Mouse (Mus musculus) cerebellum, adult 2 months (tissue): ENCODE data around the gene Lrrc75b. TPM values are rescaled to one million over a fixed set of nuclear protein-coding genes. Genes with fewer than 3 reads are reported as not detected.

Source experiments
- DNase-seq, 2 experiments: peaks; one replicate each; pipeline ENCODE4 v3.0.0; 2021
- H3K27ac ChIP-seq: fragments of 200-500 bp; 2 replicates; pipeline ENCODE4 v1.5.1; 2012; ENCODE audit warnings: low read length, control low read depth, inconsistent platforms; ENCODE audit not compliant: insufficient read depth
- H3K27me3 ChIP-seq: fragments of 200-500 bp; 2 replicates; pipeline ENCODE4 v1.6.1; 2012; ENCODE audit warnings: inconsistent platforms, mild to moderate bottlenecking, low read length, moderate library complexity; ENCODE audit not compliant: control insufficient read depth, insufficient read depth
- H3K4me1 ChIP-seq: fragments of 200-500 bp; 2 replicates; pipeline ENCODE4 v1.6.1; 2011; ENCODE audit warnings: low read length; ENCODE audit not compliant: control insufficient read depth, insufficient read depth
- H3K4me3 ChIP-seq: fragments of 200-500 bp; replicated peaks from 2 replicates; pipeline ENCODE3; 2011; ENCODE audit warnings: mild to moderate bottlenecking, low read depth, low read length, control low read depth; ENCODE audit not compliant: insufficient read depth
- CTCF ChIP-seq: fragments of 200-500 bp; IDR thresholded peaks from 2 replicates; pipeline ENCODE4 v1.5.1; 2011; ENCODE audit warnings: low read depth, mild to moderate bottlenecking, control low read depth, low read length, moderate library complexity, borderline replicate concordance; ENCODE audit not compliant: insufficient read depth
- POLR2A ChIP-seq: fragments of 200-500 bp; IDR thresholded peaks from 2 replicates; pipeline ENCODE4 v1.6.1; 2011; ENCODE audit warnings: low read length, control low read depth, borderline replicate concordance; ENCODE audit not compliant: insufficient read depth
- WGBS: fragments of 180-500 bp; shearing (Covaris S2); methylation state at CpG from one replicate; pipeline ENCODE4 v1.1.7; 2018; 5-methylcytosine and 5-hydroxymethylcytosine counted together
- polyA plus RNA-seq: library from polyadenylated mRNA; depleted of rRNA; stranded (reverse); fragments of >200 nt; gene quantifications from 2 replicates; pipeline ENCODE4 v1.2.3, GENCODE M21; 2012; rRNA removed

The Lrrc75b gene
- polyA plus RNA-seq, 1 experiment = 23.8 TPM

- Histone ChIP-seq H3K27me3 (no peaks in the 10 kb centered on the region), H3K27ac (no peak overlapping the region), H3K4me3 (no peak overlapping the region), H3K4me1 (no peaks in the 10 kb centered on the region)
- TF ChIP-seq CTCF (no peak), POLR2A (no peak)
- DNase-seq = no peak
- WGBS = 93% methylated on average over 7 of the region's 7 CpGs
Observed at GRCm38 (mm10) chr10:75503692-75504091, 56.4 kb downstream of the Lrrc75b start.

- 89% methylated on average over 1 of the region's 1 CpGs for WGBS
- no peak for DNase-seq
- no peaks in the 10 kb centered on the region for H3K27me3 ChIP-seq
- H3K4me3 ChIP-seq = no peak overlapping the region
- no peak for TF ChIP-seq POLR2A
- TF ChIP-seq CTCF = no peak
- no peaks in the 10 kb centered on the region for H3K4me1 ChIP-seq
- no peak overlapping the region for H3K27ac ChIP-seq
Observed at GRCm38 (mm10) chr10:75501641-75502040, 58.5 kb downstream of the Lrrc75b start.

DNA sequence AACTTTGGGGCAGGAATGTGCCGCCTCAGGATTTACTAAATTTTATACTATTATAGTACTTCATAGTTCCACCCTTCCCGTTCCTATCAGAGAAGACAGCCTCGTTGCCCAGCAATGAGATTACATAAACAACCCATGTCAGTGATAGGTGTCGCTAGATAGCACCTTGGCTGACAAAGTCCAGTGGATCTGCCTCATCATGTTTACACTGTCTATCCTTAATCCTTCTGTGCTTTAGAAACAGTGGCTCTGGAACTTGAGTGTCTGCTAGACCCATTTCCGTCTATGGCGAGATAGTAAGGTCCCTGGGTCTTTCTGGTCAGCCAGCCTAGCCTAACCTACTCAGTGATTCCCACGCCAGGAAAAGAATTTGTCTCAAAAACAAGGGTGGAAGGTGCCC is 59.8 kb downstream of the Lrrc75b start:
- Histone ChIP-seq H3K4me3 (no peak overlapping the region), H3K4me1 (no peaks in the 10 kb centered on the region), H3K27me3 (no peaks in the 10 kb centered on the region), H3K27ac (no peak overlapping the region)
- WGBS = 82% methylated on average over 7 of the region's 7 CpGs
- DNase-seq = no peak
- TF ChIP-seq POLR2A (no peak), CTCF (no peak)

Other genes starting within 250 kb of the Lrrc75b start
- gene Adora2a, start 243.5 kb downstream of the Lrrc75b start, polyA plus RNA-seq = 2.5 and 3.1 TPM in 2 replicates
- gene Upb1, start 159.2 kb downstream of the Lrrc75b start, polyA plus RNA-seq = 0.20 and 0.33 TPM in 2 replicates
- 57.8 and 59.5 TPM in 2 replicates for gene Snrpd3, start 42.8 kb downstream of the Lrrc75b start, polyA plus RNA-seq
- 20.7 and 21.5 TPM in 2 replicates for gene Gucd1, start 42.4 kb downstream of the Lrrc75b start, polyA plus RNA-seq
- gene Ggt1, start 1.3 kb upstream of the Lrrc75b start, polyA plus RNA-seq = 3.2 and 3.5 TPM in 2 replicates
- 4.0 and 6.2 TPM in 2 replicates for gene Ggt5, start 29.0 kb upstream of the Lrrc75b start, polyA plus RNA-seq
- 18.5 and 22.0 TPM in 2 replicates for gene Susd2, start 83.7 kb upstream of the Lrrc75b start, polyA plus RNA-seq
- gene Cabin1, start 204.0 kb upstream of the Lrrc75b start, polyA plus RNA-seq = 48.6 and 62.2 TPM in 2 replicates
- 146 and 151 TPM in 2 replicates for gene Ddt, start 213.1 kb upstream of the Lrrc75b start, polyA plus RNA-seq
- not detected in 2 replicates for gene Gm20441, start 220.6 kb upstream of the Lrrc75b start, polyA plus RNA-seq
- 8.5 and 8.7 TPM in 2 replicates for gene Gstt3, start 221.1 kb upstream of the Lrrc75b start, polyA plus RNA-seq
- gene Gstt1, start 238.3 kb upstream of the Lrrc75b start, polyA plus RNA-seq = 37.6 and 40.1 TPM in 2 replicates